Mouse (Mus musculus): ENCODE measurements at regions not wholly inside any gene's neighbourhood (a gene's known extent, or its start where the extent isn't known, plus 50 kb on each side); places are given as distances from the start of the nearest gene placed in this dataset.
A peak's percentile ranks its signal among the peaks of the same experiment; 100 is the strongest.

DNA sequence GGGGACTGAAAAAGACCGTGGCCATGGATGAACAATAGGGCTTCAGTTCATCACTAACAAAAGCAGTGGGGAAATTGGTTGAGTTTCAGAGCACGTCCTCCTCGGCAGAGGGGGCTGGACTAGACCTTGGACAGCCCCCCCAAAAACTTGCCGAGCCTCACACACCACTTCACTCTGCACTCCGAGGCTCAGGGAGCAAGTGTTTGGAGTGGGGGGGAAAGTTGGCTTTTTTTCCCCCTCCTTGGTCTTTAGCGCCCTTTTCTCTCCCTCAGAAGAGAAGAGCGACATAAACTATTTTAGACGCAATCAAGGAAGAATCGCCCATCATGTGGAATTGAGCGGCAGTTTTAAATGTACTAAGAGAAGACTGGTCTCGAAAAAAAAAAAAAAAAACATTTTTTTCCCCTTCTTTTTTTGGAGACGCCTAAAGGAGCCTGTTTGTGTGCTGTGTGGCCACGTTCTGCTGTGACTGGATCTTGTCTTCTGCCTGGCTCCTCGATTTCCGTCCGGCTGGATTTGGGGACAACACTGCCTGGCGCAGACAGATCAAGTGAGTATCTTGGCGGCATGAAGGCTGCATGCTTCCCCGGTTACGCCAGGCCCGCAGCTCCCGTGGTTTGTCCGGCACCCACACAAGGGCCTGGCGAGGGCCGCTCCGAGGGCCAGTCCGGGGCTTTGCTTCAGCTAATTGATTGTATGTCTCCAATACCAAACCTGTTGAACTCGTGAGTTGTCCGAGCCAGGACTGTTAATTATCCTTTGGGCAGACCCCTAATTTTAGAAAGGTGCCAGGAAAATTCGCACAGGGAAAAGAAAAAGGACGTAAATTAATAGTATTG is 228.7 kb downstream of the Mef2c start:
- H3K9ac ChIP-seq = no peak overlapping the region
- WGBS = 1% methylated on average over 31 of the region's 31 CpGs
- no peak for ATAC-seq (ENCODE audit: insufficient number of reproducible peaks, insufficient read depth, low FRiP score, low TSS enrichment, low read depth)
- peak overlapping the region; percentile 15 for H3K4me3 ChIP-seq
- H3K27me3 ChIP-seq = peaks cover 87% of the 10 kb centered on the region
- H3K27ac ChIP-seq = no peak overlapping the region
- peak overlapping the region; percentile 29; the same call in 1 of the 2 replicates for H3K4me2 ChIP-seq
- H3K4me1 ChIP-seq = peaks cover 7% of the 10 kb centered on the region; the same call in 1 of the 2 replicates
- H3K36me3 ChIP-seq = no peaks in the 10 kb centered on the region
- H3K9me3 ChIP-seq = no peaks in the 10 kb centered on the region

DNA sequence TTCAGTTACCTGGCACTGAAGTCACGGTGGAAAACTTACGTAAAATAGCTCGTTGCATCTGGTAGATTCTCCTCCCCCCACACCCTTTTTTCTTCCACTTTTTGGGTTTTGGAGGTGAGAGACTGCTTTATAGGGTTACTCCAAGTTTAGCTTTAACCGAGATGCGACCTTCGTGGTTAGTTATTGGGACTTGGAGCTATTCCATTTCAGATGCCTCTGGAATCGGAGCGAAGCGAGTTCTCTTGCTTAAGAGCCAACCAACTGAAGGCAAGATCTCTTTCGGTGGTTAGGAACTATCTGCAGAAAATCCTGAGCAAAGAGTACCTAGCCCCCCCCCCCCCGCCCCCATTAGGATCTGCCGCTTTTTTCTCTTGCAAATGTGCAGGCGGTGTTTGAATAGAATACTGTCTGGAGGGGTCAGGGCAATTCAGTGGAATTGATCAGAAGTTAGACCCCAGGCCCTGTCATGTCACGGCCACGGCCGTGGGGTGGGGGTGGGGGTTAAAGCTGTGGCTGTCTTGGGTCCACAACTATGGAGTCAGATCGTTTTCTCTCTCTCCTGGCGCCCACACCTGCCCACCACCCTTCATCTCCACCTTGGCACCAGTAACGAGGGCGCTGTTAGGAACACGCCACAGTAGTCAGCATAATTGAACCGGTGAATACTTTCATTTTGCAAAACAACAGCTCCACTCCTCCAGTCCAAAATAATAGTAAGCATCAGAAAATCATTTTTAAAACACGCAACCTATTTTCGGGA is 229.6 kb downstream of the Mef2c start:
- H3K27me3 ChIP-seq = peaks cover 87% of the 10 kb centered on the region
- peaks cover 6% of the 10 kb centered on the region; the same call in 1 of the 2 replicates for H3K4me1 ChIP-seq
- H3K9ac ChIP-seq = no peak overlapping the region
- ATAC-seq (ENCODE audit: insufficient number of reproducible peaks, insufficient read depth, low FRiP score, low TSS enrichment, low read depth) = no peak
- no peak overlapping the region for H3K27ac ChIP-seq
- peak overlapping the region; percentile 24 for H3K4me3 ChIP-seq
- H3K9me3 ChIP-seq = no peaks in the 10 kb centered on the region
- WGBS = 2% methylated on average over 24 of the region's 24 CpGs
- H3K36me3 ChIP-seq = no peaks in the 10 kb centered on the region
- H3K4me2 ChIP-seq = peak overlapping the region; percentile 30

DNA sequence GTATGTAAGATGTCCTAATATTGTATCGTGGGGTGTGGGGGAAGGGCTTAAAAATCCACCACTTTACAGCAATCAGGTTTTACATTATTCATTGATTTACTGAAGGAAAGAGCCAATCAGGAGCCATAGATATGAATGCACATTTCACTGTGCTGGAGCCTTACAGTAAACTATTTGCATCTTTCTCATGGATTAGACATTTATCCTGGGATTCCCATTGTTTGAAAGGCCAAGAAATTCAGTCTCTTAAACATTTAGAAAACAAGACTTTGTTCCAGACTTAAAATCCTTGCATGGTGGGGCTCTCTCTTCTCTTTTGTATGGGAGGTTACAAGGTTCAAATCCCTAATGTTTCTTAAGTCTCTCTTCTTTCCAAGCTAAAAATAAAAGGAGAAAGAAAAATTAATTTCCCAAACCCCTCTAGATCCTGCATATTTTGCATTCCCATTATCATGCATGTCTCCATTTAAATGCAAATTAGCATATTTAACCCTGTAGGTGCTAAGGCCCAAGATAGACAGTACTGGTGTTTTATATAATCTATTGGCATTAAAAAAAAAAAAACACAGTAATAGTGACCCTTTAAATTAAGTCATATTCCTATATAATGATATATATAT is 230.3 kb downstream of the Mef2c start:
- H3K27ac ChIP-seq = no peak overlapping the region
- H3K4me1 ChIP-seq = peaks cover 6% of the 10 kb centered on the region; the same call in 1 of the 2 replicates
- H3K9ac ChIP-seq = no peak overlapping the region
- no peaks in the 10 kb centered on the region for H3K9me3 ChIP-seq
- H3K36me3 ChIP-seq = no peaks in the 10 kb centered on the region
- ATAC-seq (ENCODE audit: insufficient number of reproducible peaks, insufficient read depth, low FRiP score, low TSS enrichment, low read depth) = no peak
- H3K4me3 ChIP-seq = peak overlapping the region; percentile 24
- H3K27me3 ChIP-seq = peaks cover 89% of the 10 kb centered on the region
- WGBS = 2% methylated on average over 1 of the region's 1 CpGs
- H3K4me2 ChIP-seq = peak overlapping the region; percentile 30

DNA sequence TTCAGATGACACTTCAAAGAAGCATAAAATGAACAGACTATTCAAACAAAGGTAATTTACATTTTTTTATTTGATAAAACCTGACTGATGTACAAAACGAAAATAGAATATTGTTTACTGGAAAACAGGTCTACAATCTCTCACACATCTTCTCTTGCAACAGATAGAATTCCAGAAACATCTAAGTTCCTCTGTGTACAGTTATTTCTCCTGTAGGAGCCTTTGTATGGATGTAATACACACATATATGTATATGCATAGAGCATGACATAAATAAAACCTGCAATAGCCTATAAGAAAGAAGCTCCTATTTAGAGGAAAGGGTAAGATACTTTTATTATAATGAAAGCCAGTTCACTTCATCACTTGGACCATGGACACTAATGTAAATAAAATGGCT is 230.8 kb downstream of the Mef2c start:
- Histone ChIP-seq H3K9me3 (no peaks in the 10 kb centered on the region), H3K27ac (no peak overlapping the region), H3K4me2 (no peak overlapping the region), H3K9ac (no peak overlapping the region), H3K36me3 (no peaks in the 10 kb centered on the region), H3K4me3 (no peak overlapping the region), H3K27me3 (peaks cover 90% of the 10 kb centered on the region), H3K4me1 (peaks cover 6% of the 10 kb centered on the region; the same call in 1 of the 2 replicates)
- no peak for ATAC-seq (ENCODE audit: insufficient number of reproducible peaks, insufficient read depth, low FRiP score, low TSS enrichment, low read depth)
- WGBS = 15% methylated on average over 1 of the region's 1 CpGs

DNA sequence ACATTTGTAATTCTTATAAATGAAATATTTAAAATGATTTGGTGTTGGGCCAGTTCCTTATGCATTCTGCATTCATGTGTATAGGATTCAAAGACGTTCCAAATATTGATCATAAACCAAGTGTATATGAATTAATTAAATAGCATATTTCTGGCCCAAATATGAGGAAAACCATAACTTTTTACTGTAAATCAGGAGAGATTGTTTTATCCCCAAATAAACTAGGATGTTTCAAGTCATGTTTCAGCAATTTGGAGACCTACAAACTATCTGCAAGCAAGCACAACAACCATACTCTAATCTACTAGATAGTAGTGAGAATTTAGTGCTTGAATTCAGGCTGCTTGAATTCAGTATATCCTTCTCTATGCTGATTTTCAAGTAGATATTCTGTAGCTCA is 231.3 kb downstream of the Mef2c start:
- Histone ChIP-seq H3K36me3 (no peaks in the 10 kb centered on the region), H3K4me1 (peaks cover 6% of the 10 kb centered on the region; the same call in 1 of the 2 replicates), H3K27me3 (peaks cover 90% of the 10 kb centered on the region), H3K4me2 (no peak overlapping the region), H3K9me3 (no peaks in the 10 kb centered on the region), H3K9ac (no peak overlapping the region), H3K4me3 (no peak overlapping the region), H3K27ac (no peak overlapping the region)
- no peak for ATAC-seq (ENCODE audit: insufficient number of reproducible peaks, insufficient read depth, low FRiP score, low TSS enrichment, low read depth)
- WGBS = 53% methylated on average over 1 of the region's 1 CpGs

DNA sequence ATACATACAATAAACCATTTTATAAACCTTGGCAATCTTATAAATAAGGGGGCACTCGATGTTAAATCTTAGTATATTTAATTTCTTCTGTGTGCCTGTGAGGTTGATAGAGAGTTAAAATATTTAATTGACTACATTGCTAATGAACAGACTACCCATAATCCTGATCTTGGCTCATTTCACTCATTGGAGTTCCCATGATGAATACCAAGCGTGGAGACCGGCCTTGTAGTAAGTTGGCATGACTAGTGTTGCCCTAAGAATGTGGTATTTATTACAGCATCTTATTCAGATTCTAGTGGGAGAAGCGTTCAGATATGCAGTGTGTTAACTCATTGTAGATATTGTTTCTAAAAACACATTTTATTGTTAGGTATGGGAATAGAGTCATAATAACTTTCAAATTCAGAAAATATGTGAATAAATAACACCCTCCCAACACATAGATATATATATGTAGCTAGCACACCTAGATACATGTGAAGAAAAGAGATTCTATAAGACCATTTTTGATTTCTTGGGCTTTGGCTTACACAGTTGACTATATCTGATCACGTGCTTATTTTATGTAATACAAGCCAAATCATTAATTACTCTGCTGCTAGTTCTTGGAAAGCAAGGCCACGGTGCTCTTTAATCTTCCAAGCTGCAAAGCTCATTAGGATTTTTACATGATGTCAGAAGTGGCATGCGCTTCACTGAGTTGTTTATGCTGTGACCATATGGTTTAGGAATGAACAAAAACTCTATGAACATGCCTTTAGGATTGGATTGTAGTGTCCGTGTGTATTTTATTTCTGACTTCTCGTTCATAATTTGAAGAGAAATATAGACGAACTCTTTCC is 232.0 kb downstream of the Mef2c start:
- Histone ChIP-seq H3K9ac (no peak overlapping the region), H3K27me3 (peaks cover 90% of the 10 kb centered on the region), H3K4me1 (peaks cover 1% of the 10 kb centered on the region; the same call in 1 of the 2 replicates), H3K27ac (no peak overlapping the region), H3K4me3 (no peak overlapping the region), H3K4me2 (no peak overlapping the region), H3K36me3 (no peaks in the 10 kb centered on the region), H3K9me3 (no peaks in the 10 kb centered on the region)
- WGBS = 46% methylated on average over 10 of the region's 10 CpGs
- ATAC-seq (ENCODE audit: insufficient number of reproducible peaks, insufficient read depth, low FRiP score, low TSS enrichment, low read depth) = no peak

DNA sequence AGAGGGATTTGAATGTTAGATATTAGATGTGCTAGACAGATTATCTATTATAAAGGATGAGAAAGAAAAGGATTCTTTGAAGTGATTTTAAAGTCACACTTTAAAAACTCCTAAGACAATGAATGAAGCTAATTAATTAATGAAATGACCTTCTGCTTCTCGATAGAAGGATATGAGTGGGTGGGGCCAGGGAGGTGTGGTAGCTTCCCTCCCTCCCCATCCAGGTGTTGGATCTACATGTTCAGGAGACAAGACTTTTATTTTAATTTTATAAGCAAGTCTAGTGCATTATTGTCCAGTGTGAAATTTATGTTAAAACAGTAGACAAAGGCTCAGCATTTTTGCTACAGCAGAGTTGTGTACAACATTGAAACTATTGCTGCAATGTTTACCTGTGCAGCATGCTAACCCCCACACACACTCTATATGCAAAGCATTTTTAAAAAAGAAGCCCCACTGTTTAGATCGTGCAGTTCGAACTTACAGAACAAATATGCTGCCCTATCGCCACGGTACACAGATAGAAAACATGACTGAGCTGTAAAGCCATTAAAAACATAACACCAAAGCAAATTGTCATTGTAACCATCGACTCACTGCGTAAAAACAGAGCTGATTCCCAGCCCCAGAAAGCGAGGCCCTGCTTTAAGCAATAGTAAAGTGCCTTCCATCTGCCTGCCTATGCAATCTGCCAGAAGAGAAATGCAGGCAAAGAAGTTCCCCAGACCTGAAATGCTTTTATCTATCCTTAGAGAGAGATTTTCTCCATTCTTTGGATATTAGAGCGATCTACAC is 233.4 kb downstream of the Mef2c start:
- peak overlapping the region; percentile 12 for H3K4me3 ChIP-seq
- 0 out of 2 replicates have a peak overlapping the region, but pooled peaks have one; percentile 12 for H3K9ac ChIP-seq
- H3K36me3 ChIP-seq = no peaks in the 10 kb centered on the region
- WGBS = 6% methylated on average over 9 of the region's 9 CpGs
- H3K4me1 ChIP-seq = no peaks in the 10 kb centered on the region
- no peak for ATAC-seq (ENCODE audit: insufficient number of reproducible peaks, insufficient read depth, low FRiP score, low TSS enrichment, low read depth)
- no peak overlapping the region for H3K27ac ChIP-seq
- H3K9me3 ChIP-seq = no peaks in the 10 kb centered on the region
- H3K4me2 ChIP-seq = peak overlapping the region; percentile 36
- H3K27me3 ChIP-seq = peaks cover 88% of the 10 kb centered on the region

DNA sequence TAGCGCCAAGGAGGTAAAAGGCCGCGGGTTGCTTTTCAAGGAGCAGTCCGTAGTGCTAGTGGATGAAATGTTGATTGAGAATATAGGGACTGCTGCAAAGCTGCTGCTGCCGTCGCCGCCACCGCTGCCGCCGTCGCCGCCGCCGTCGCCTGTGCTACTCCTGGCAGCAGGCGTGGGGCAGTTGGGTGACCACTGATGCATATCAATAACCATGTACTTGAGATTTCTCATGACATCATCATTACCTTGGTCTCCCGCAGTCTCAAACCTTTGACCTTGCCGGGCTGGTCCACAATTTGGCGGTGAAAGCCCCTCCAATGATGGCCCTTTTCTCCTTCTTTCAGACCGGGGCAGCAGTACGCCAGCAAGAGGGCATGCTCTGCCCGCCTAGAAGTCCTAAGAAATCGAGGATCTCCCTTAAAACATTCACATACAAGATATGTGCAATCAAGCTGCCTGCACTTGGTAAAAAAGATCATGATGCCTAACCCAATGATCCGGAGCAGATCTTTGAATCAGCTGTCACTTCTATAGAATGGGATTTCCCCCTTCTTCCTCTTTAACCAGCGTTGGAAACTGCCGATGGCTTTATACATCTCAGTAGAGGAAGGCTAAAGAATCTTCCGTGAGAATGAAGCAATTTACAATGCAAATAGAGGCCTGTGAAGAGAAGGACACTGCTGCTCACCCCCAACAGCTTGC is 234.1 kb downstream of the Mef2c start:
- peak overlapping the region; percentile 24 for H3K4me3 ChIP-seq
- no peak for ATAC-seq (ENCODE audit: insufficient number of reproducible peaks, insufficient read depth, low FRiP score, low TSS enrichment, low read depth)
- 1% methylated on average over 27 of the region's 27 CpGs for WGBS
- 0 out of 2 replicates have a peak overlapping the region, but pooled peaks have one; percentile 12 for H3K9ac ChIP-seq
- H3K4me2 ChIP-seq = peak overlapping the region; percentile 36
- no peak overlapping the region for H3K27ac ChIP-seq
- H3K36me3 ChIP-seq = no peaks in the 10 kb centered on the region
- H3K27me3 ChIP-seq = peaks cover 85% of the 10 kb centered on the region
- H3K9me3 ChIP-seq = no peaks in the 10 kb centered on the region
- no peaks in the 10 kb centered on the region for H3K4me1 ChIP-seq

DNA sequence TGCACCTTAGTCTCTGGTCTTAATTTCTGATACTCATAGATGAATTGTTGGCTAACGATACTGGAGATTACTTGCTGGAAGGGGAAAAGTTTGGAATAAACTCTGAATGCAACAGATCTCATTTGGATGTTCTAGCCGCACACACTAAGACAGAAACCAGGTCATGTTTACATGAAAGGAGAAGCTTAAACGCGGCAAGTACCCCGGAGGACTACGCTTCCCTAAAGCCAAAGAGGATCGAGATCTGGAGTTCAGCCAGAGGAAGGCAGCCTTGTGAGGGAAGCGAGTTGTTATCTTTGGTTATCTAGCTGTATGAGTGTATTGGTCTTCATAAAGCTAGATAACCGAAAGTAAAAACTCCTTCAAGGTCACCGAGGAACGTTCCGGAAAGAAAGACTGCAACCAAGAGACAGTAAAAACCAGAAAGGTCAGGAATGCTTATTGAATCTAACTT is 234.7 kb downstream of the Mef2c start:
- Histone ChIP-seq H3K27me3 (peaks cover 83% of the 10 kb centered on the region), H3K4me2 (peak overlapping the region; percentile 36), H3K9me3 (no peaks in the 10 kb centered on the region), H3K9ac (no peak overlapping the region), H3K4me1 (no peaks in the 10 kb centered on the region), H3K36me3 (no peaks in the 10 kb centered on the region), H3K27ac (no peak overlapping the region), H3K4me3 (peak overlapping the region; percentile 24)
- ATAC-seq (ENCODE audit: insufficient number of reproducible peaks, insufficient read depth, low FRiP score, low TSS enrichment, low read depth) = no peak
- 4% methylated on average over 12 of the region's 12 CpGs for WGBS

DNA sequence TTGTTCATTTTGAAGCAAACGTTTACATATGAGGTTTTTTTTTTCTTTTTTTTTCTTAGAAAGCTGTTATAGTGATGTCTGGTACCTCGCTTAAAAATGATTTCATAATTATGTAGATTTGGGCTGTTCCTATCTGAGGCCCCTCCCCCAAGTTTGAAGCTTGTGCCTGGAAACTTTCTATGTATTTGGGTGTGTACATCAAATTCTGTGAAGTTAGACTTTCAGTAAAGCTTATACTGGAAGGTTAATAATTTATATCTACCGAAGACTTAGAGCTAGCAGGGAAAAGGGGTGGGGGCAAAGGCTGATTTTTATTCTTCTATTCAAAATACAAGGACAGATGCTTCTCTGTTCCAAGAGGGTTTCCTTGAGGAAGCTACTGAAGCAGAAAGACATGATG is 235.3 kb downstream of the Mef2c start:
- Histone ChIP-seq H3K9me3 (no peaks in the 10 kb centered on the region), H3K9ac (no peak overlapping the region), H3K27ac (no peak overlapping the region), H3K27me3 (peaks cover 80% of the 10 kb centered on the region), H3K36me3 (no peaks in the 10 kb centered on the region), H3K4me1 (no peaks in the 10 kb centered on the region), H3K4me2 (peak overlapping the region; percentile 36), H3K4me3 (no peak overlapping the region)
- 8% methylated on average over 3 of the region's 3 CpGs for WGBS
- no peak for ATAC-seq (ENCODE audit: insufficient number of reproducible peaks, insufficient read depth, low FRiP score, low TSS enrichment, low read depth)

All from embryonic facial prominence, embryonic 13.5 days (tissue).